Mouse (Mus musculus) hindbrain, embryonic 14.5 days (tissue): ENCODE results near the gene Rilpl1. TPM values are rescaled to one million over a fixed set of nuclear protein-coding genes. Genes with fewer than 3 reads are reported as not detected.

Experiments used
- ATAC-seq: fragments of 200-750 bp; cut with Nextera tagmentation; 2 replicates; pipeline ENCODE4 v1.8.0; 2017; ENCODE audit warnings: moderate number of reproducible peaks, mild to moderate bottlenecking, moderate TSS enrichment, moderate library complexity; ENCODE audit not compliant: low FRiP score
- DNase-seq: peaks from one replicate; pipeline ENCODE4 v3.0.0-alpha.2; 2015; ENCODE audit warnings: low spot score
- H3K27ac ChIP-seq: fragments of 300-500 bp; sonication (generic); 2 replicates; pipeline ENCODE4 v1.5.1; 2014; ENCODE audit warnings: mild to moderate bottlenecking, moderate library complexity
- H3K27me3 ChIP-seq: fragments of 300-500 bp; sonication (generic); 2 replicates; pipeline ENCODE4 v1.6.1; 2014; ENCODE audit warnings: mild to moderate bottlenecking, low read length, mixed read lengths; ENCODE audit not compliant: control insufficient read depth, insufficient read depth
- H3K36me3 ChIP-seq: fragments of 300-500 bp; sonication (generic); replicated peaks from 2 replicates; pipeline ENCODE4 v1.6.1; 2014; ENCODE audit not compliant: control insufficient read depth, insufficient read depth
- H3K4me1 ChIP-seq: fragments of 300-500 bp; sonication (generic); replicated peaks from 2 replicates; pipeline ENCODE4 v1.6.1; 2014; ENCODE audit warnings: antibody characterized with exemption, low read length, mixed read lengths; ENCODE audit not compliant: control insufficient read depth, insufficient read depth
- H3K4me2 ChIP-seq: fragments of 300-500 bp; sonication (generic); replicated peaks from 2 replicates; pipeline ENCODE4 v1.6.1; 2014; ENCODE audit warnings: mild to moderate bottlenecking, moderate library complexity
- H3K4me3 ChIP-seq: fragments of 300-500 bp; sonication (generic); replicated peaks from 2 replicates; pipeline ENCODE4 v1.5.1; 2014; ENCODE audit warnings: mild to moderate bottlenecking, low read length
- H3K9ac ChIP-seq: fragments of 300-500 bp; sonication (generic); 2 replicates; pipeline ENCODE4 v1.6.1; 2014
- H3K9me3 ChIP-seq: fragments of 300-500 bp; sonication (generic); 2 replicates; pipeline ENCODE4 v1.6.1; 2016; ENCODE audit warnings: low read length; ENCODE audit not compliant: control insufficient read depth
- WGBS: fragments of 180-500 bp; shearing (Covaris S2); extraction: QIAGEN DNeasy Blood & Tissue Kit; methylation state at CpG from one replicate; pipeline ENCODE4 v1.1.7; 2014; 5-methylcytosine and 5-hydroxymethylcytosine counted together
- polyA plus RNA-seq: library from polyadenylated mRNA; unstranded; fragments of >200 nt; fragmentation: Nextera tagmentation; extraction: Ambion mirVana; gene quantifications from 2 replicates; pipeline ENCODE4 v1.2.1, GENCODE M21; 2014

Gene Rilpl1
- polyA plus RNA-seq, 1 experiment from 2014 or later = 13.2 TPM

DNA sequence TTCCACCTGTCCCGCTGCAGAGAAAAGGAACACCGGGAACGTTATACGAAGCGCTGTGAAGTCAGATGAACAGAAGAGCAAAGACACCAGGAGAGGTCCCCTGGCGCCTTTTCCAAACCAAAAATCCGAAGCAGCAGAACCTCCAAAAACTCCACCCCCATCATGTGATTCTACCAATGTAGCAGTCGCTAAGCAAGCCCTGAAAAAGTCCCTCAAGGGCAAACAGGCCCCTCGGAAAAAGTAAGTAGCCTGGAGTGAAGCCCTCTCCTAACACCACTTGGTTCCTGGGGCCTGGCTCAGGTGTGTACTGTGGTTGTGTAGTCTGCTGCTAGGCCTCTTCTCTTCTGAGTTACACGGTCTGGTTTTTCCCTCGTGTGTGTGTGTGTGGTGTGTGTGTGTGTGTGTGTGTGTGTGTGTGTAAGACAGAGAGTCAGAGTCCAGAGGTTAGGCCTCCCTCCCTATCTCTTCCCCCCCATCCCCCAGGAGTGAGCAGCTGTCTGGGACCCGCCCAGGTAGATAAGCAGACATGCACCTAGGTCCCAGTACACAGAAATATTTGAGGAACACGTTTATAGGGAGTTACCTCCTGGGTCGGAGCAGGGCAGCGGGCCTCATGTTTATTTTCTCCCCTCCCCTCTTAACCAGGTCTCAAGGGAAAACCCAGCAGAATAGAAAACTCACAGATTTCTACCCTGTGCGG is 80.4 kb downstream of the Rilpl1 start:
- Histone ChIP-seq H3K27ac (no peak overlapping the region), H3K36me3 (peaks cover 86% of the 10 kb centered on the region), H3K4me3 (no peak overlapping the region), H3K4me2 (no peak overlapping the region), H3K9ac (no peak overlapping the region), H3K27me3 (no peaks in the 10 kb centered on the region), H3K4me1 (peaks cover 11% of the 10 kb centered on the region), H3K9me3 (no peaks in the 10 kb centered on the region)
- 91% methylated on average over 16 of the region's 16 CpGs for WGBS
- DNase-seq = no peak
- no peak for ATAC-seq

DNA sequence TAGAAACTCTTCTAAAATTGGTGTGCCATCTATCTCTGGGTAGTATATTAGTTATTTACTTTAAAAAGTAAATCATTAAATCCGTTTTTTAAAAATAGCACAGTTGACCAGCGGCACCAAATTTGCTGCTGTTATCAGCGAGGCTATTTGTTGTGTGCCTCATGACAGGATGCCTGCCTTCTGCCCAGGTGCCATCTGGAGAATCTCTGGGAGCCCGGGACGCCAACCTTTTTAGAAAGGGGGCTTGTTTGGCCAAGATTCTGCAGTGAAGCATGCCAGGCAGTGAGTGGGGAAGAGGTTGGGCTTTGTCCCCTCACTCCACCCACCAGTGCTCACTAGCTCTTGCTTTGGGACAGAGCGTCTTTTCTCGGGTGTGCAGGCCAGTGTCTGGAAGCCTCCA is 81.1 kb downstream of the Rilpl1 start:
- Histone ChIP-seq H3K27ac (no peak overlapping the region), H3K27me3 (no peaks in the 10 kb centered on the region), H3K4me3 (no peak overlapping the region), H3K9ac (no peak overlapping the region), H3K36me3 (peaks cover 79% of the 10 kb centered on the region), H3K9me3 (no peaks in the 10 kb centered on the region), H3K4me1 (peaks cover 11% of the 10 kb centered on the region), H3K4me2 (no peak overlapping the region)
- ATAC-seq (no peak), DNase-seq (no peak)
- 91% methylated on average over 7 of the region's 7 CpGs for WGBS

DNA sequence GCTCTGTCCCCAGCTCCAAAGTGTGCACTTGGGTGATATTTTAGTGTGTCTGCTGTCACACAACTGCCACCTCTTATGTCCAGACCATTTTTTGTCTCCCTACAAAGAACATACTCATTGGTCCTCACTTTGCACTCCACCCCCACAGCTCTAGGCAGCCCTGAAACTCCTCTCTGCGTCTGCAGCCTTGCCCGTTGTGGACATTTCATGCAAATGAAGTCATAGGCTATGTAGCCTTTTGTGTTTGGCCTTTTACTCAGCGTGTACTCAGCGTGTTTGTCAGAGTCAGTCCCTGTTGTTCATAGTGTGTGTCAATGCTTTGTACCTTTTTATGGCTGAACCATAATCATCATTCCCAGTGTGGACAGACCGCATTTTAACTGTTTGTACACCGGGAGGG is 81.7 kb downstream of the Rilpl1 start:
- WGBS = 75% methylated on average over 6 of the region's 6 CpGs
- Histone ChIP-seq H3K27me3 (no peaks in the 10 kb centered on the region), H3K36me3 (peaks cover 74% of the 10 kb centered on the region)

DNA sequence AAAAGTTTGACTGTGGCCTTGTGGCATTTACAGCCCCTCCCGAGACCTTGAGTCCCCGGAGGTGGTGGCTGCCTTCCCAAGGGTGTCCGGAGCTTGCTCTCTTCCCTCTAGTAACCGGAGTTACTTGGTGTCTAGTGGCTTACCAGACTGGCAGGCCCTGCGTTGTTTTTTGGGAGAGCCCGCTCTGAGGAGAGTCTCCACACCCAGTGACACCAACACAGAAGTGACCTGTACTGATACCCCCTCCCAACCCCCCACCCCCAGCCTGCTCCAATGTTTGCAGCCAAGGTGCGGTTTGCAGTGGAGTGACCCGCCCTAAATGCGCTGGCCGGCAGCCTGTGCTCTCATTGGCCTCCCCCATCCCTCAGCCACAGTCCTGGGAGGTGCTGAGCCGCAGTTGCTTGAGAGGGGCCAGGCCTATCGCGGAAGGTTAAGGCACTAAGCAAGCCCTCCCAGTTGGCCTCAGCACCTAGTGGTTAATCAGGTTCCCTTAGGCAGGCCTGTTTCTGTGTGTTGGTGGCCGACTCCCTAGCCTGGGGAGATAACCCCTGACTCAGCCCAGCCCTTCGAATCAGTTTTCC is 84.8 kb downstream of the Rilpl1 start:
- Histone ChIP-seq H3K9ac (peak overlapping the region; percentile 92), H3K4me2 (peak overlapping the region; percentile 94), H3K4me1 (peaks cover 16% of the 10 kb centered on the region), H3K36me3 (peaks cover 43% of the 10 kb centered on the region), H3K27me3 (no peaks in the 10 kb centered on the region), H3K4me3 (peak overlapping the region; percentile 91), H3K9me3 (no peaks in the 10 kb centered on the region), H3K27ac (peak overlapping the region; percentile 84; the same call in 1 of the 2 replicates)
- DNase-seq (no peak), ATAC-seq (no peak)
- 7% methylated on average over 15 of the region's 15 CpGs for WGBS

More for the DNA sequence above, 81.7 kb downstream of the Rilpl1 start:
- H3K4me1 ChIP-seq = peaks cover 15% of the 10 kb centered on the region
- H3K4me3 ChIP-seq = no peak overlapping the region
- H3K27ac ChIP-seq = no peak overlapping the region
- DNase-seq = no peak
- ATAC-seq = no peak
- H3K9ac ChIP-seq = no peak overlapping the region
- H3K4me2 ChIP-seq = no peak overlapping the region
- no peaks in the 10 kb centered on the region for H3K9me3 ChIP-seq

DNA sequence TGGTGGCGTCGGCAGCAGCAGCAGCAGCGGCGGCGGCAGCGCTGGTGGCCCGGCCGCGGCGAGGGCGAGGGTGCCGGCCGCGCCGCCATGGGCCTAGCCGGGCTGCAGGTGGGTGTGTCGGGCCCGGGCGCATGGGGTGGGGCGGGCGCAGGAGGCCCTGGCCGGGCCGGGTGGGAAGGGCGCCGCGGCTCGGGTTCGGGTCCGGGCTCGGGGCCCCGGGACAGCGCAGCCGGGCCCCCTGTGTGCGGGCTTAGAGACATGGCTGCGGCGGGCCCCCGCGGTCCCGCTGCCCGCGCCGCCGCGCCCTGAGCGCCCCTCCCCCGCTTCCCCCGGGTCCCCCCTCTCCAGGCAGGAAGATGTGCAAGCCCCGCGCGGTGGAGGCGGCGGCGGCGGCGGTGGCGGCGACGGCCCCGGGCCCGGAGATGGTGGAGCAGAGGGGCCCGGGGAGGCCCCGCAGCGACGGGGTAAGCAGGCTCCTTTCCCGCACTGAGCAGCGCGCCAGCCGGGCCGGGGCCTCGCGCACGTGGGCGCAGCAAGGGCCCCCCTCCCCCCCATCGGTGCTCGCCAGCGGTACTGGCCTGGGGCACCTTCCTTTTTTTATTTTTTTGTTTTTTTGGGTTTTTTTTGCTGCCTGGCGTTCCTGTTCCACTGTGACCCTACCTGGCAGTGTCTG is 85.4 kb downstream of the Rilpl1 start:
- peak overlapping the region; percentile 91 for H3K4me3 ChIP-seq
- ATAC-seq = peak; percentile 71
- 0% methylated on average over 37 of the region's 77 CpGs for WGBS
- peaks cover 37% of the 10 kb centered on the region for H3K36me3 ChIP-seq
- no peak for DNase-seq
- H3K4me1 ChIP-seq = peaks cover 19% of the 10 kb centered on the region
- H3K9ac ChIP-seq = peak overlapping the region; percentile 92
- peak overlapping the region; percentile 84 for H3K27ac ChIP-seq
- H3K27me3 ChIP-seq = no peaks in the 10 kb centered on the region
- H3K4me2 ChIP-seq = peak overlapping the region; percentile 94
- H3K9me3 ChIP-seq = no peaks in the 10 kb centered on the region

- peaks cover 28% of the 10 kb centered on the region for H3K36me3 ChIP-seq
- peak overlapping the region; percentile 92 for H3K9ac ChIP-seq
- H3K27ac ChIP-seq = peak overlapping the region; percentile 84
- H3K9me3 ChIP-seq = no peaks in the 10 kb centered on the region
- peak; percentile 90 for ATAC-seq
- DNase-seq = peak; percentile 84
- H3K4me2 ChIP-seq = peak overlapping the region; percentile 94
- peaks cover 27% of the 10 kb centered on the region for H3K4me1 ChIP-seq
- 7% methylated on average over 42 of the region's 66 CpGs for WGBS
- no peaks in the 10 kb centered on the region for H3K27me3 ChIP-seq
- H3K4me3 ChIP-seq = peak overlapping the region; percentile 91
These were observed 86.3 kb downstream of the Rilpl1 start for GRCm38 (mm10) chr5:124444661-124445561.

DNA sequence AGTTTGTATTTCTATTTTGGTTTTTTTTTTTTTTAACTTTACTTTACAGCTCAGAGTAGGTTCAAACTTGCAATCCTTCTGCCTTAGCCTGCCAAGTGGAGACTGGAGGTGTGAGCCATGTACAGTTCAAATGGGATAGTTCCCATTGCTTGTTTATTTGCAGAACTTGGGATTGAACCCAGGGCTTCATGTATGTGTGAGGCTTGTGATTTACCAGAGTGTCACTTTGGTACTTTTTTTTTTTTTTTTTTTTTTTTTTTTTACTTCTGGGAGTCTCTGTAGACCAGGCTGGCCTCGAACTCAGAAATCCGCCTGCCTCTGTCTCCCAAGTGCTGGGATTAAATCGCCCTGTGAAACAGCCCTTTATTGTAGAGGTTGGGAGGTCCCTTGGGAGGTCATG is 87.0 kb downstream of the Rilpl1 start:
- Histone ChIP-seq H3K4me3 (no peak overlapping the region), H3K9me3 (no peaks in the 10 kb centered on the region), H3K4me2 (peak overlapping the region; percentile 94), H3K9ac (no peak overlapping the region), H3K4me1 (peaks cover 27% of the 10 kb centered on the region), H3K27ac (no peak overlapping the region), H3K27me3 (no peaks in the 10 kb centered on the region), H3K36me3 (peaks cover 21% of the 10 kb centered on the region)
- ATAC-seq = no peak
- WGBS = 67% methylated on average over 3 of the region's 3 CpGs
- no peak for DNase-seq
